Mouse (Mus musculus) CH12.LX (cell line): ENCODE measurements around the gene Sgip1. TPM values are rescaled to one million over a fixed set of nuclear protein-coding genes. Genes with fewer than 3 reads are reported as not detected.

Experiments
- DNase-seq: peaks from one replicate; pipeline ENCODE4 v3.0.0-alpha.2; 2013; ENCODE audit errors: extremely low read depth
- H3K27ac ChIP-seq: 2 replicates; pipeline ENCODE4 v1.5.1; 2012; ENCODE audit warnings: low read depth, mild to moderate bottlenecking, control low read depth, moderate library complexity; ENCODE audit not compliant: insufficient read depth
- H3K27me3 ChIP-seq: replicated peaks from 2 replicates; pipeline ENCODE3; 2012; ENCODE audit warnings: inconsistent platforms
- H3K36me3 ChIP-seq, 2 experiments: replicated peaks in 1 of 2; 2 replicates each; pipeline versions ENCODE3 to v1.6.1; 2012; ENCODE audit warnings: inconsistent platforms in 1 of 2, low read length in 1 of 2, mild to moderate bottlenecking in 1 of 2, mixed read lengths in 1 of 2, moderate library complexity in 1 of 2; ENCODE audit not compliant: control insufficient read depth in 1 of 2, insufficient read depth in 1 of 2
- H3K4me1 ChIP-seq, 2 experiments: 2 replicates each; pipeline ENCODE4 v1.6.1; 2012; ENCODE audit warnings: inconsistent platforms in 1 of 2, moderate library complexity in 1 of 2; ENCODE audit not compliant: insufficient read depth in 2 of 2, control insufficient read depth in 1 of 2
- H3K4me2 ChIP-seq: 2 replicates; pipeline ENCODE4 v1.6.1; 2012; ENCODE audit warnings: low read depth, mild to moderate bottlenecking, control low read depth; ENCODE audit not compliant: poor library complexity, insufficient read depth, severe bottlenecking
- H3K4me3 ChIP-seq, 3 experiments: fragments of 150-350 bp in 1 of 3; sonication (generic) in 1 of 3; replicated peaks in 1 of 3; 2 replicates each; pipeline versions ENCODE3 to v1.5.1; 2011 to 2012; ENCODE audit warnings: low read depth in 2 of 3, low read length in 2 of 3, mild to moderate bottlenecking in 2 of 3, moderate library complexity in 2 of 3, control low read depth in 1 of 3, improper control_type of control experiment in 1 of 3, inconsistent platforms in 1 of 3, mixed read lengths in 1 of 3; ENCODE audit not compliant: poor library complexity in 1 of 3
- H3K79me2 ChIP-seq: replicated peaks from 2 replicates; pipeline ENCODE4 v1.6.1; 2012; ENCODE audit warnings: mild to moderate bottlenecking, moderate library complexity; ENCODE audit not compliant: control insufficient read depth, poor library complexity, insufficient read depth, severe bottlenecking; ENCODE audit errors: extremely low read depth
- H3K9ac ChIP-seq: 2 replicates; pipeline ENCODE4 v1.6.1; 2012; ENCODE audit warnings: low read depth, mild to moderate bottlenecking, control low read depth, moderate library complexity; ENCODE audit not compliant: insufficient read depth
- H3K9me3 ChIP-seq: replicated peaks from 2 replicates; pipeline ENCODE3; 2012; ENCODE audit warnings: low read length, inconsistent platforms, mixed read lengths
- BHLHE40 ChIP-seq: IDR thresholded peaks from 2 replicates; pipeline ENCODE4 v1.6.1; 2011; ENCODE audit warnings: mild to moderate bottlenecking, low read depth, low read length, improper control_type of control experiment
- CHD1 ChIP-seq: IDR thresholded peaks from 2 replicates; pipeline ENCODE4 v1.6.1; 2012; ENCODE audit warnings: low read depth, low read length, improper control_type of control experiment, inconsistent platforms
- CHD2 ChIP-seq: IDR thresholded peaks from 2 replicates; pipeline ENCODE4 v1.6.1; 2011; ENCODE audit warnings: low read length, improper control_type of control experiment
- ELF1 ChIP-seq: IDR thresholded peaks from 2 replicates; pipeline ENCODE4 v1.6.1; 2014; ENCODE audit warnings: low read depth, mild to moderate bottlenecking, inconsistent platforms, low read length, improper control_type of control experiment
- ETS1 ChIP-seq: conservative IDR thresholded peaks from 2 replicates; pipeline ENCODE4 v1.6.1; 2012; ENCODE audit warnings: low read depth, mild to moderate bottlenecking, inconsistent platforms, low read length, improper control_type of control experiment, moderate library complexity
- GABPA ChIP-seq: IDR thresholded peaks from 2 replicates; pipeline ENCODE4 v1.6.1; 2012; ENCODE audit warnings: low read depth, low read length, improper control_type of control experiment, inconsistent platforms; ENCODE audit not compliant: insufficient replicate concordance
- IRF4 ChIP-seq: IDR thresholded peaks from 2 replicates; pipeline ENCODE4 v1.6.1; 2014; ENCODE audit warnings: low read depth, mild to moderate bottlenecking, inconsistent platforms, low read length, improper control_type of control experiment
- JUN ChIP-seq: IDR thresholded peaks from 2 replicates; pipeline ENCODE4 v1.6.1; 2011; ENCODE audit warnings: low read depth, mild to moderate bottlenecking, low read length, improper control_type of control experiment, moderate library complexity; ENCODE audit not compliant: insufficient read depth
- MAFK ChIP-seq: IDR thresholded peaks from 2 replicates; pipeline ENCODE4 v1.6.1; 2011; ENCODE audit warnings: low read length, improper control_type of control experiment; ENCODE audit not compliant: insufficient replicate concordance
- MAZ ChIP-seq: IDR thresholded peaks from 2 replicates; pipeline ENCODE4 v1.6.1; 2012; ENCODE audit warnings: low read depth, mild to moderate bottlenecking, inconsistent platforms, low read length, improper control_type of control experiment, moderate library complexity
- MXI1 ChIP-seq: IDR thresholded peaks from 2 replicates; pipeline ENCODE4 v1.6.1; 2011; ENCODE audit warnings: mild to moderate bottlenecking, low read depth, low read length, improper control_type of control experiment
- MYC ChIP-seq: IDR thresholded peaks from 2 replicates; pipeline ENCODE4 v1.6.1; 2011; ENCODE audit warnings: low read depth, mild to moderate bottlenecking, improper control_type of control experiment, low read length
- PAX5 ChIP-seq: IDR thresholded peaks from 2 replicates; pipeline ENCODE4 v1.6.1; 2012; ENCODE audit warnings: low read length, inconsistent platforms, mixed read lengths
- POLR2A ChIP-seq: IDR thresholded peaks from 2 replicates; pipeline ENCODE4 v1.6.1; 2011; ENCODE audit warnings: low read depth, mild to moderate bottlenecking, improper control_type of control experiment, low read length
- RCOR1 ChIP-seq: conservative IDR thresholded peaks from 2 replicates; pipeline ENCODE4 v1.6.1; 2012; ENCODE audit warnings: low read depth, mild to moderate bottlenecking, inconsistent platforms, low read length, improper control_type of control experiment
- SIN3A ChIP-seq: IDR thresholded peaks from 2 replicates; pipeline ENCODE4 v1.6.1; 2012; ENCODE audit warnings: low read length, improper control_type of control experiment, inconsistent platforms
- TCF12 ChIP-seq: IDR thresholded peaks from 2 replicates; pipeline ENCODE4 v1.6.1; 2014; ENCODE audit warnings: low read depth, mild to moderate bottlenecking, inconsistent platforms, low read length, improper control_type of control experiment
- USF1 ChIP-seq: IDR thresholded peaks from 2 replicates; pipeline ENCODE4 v1.6.1; 2014; ENCODE audit warnings: low read depth, mild to moderate bottlenecking, inconsistent platforms, low read length, improper control_type of control experiment
- USF2 ChIP-seq: conservative IDR thresholded peaks from 2 replicates; pipeline ENCODE4 v1.6.1; 2011; ENCODE audit warnings: low read depth, low read length, improper control_type of control experiment
- ZC3H11A ChIP-seq: IDR thresholded peaks from 2 replicates; pipeline ENCODE4 v1.6.1; 2012; ENCODE audit warnings: low read depth, mild to moderate bottlenecking, inconsistent platforms, low read length, improper control_type of control experiment
- ZMIZ1 ChIP-seq: IDR thresholded peaks from 2 replicates; pipeline ENCODE4 v1.6.1; 2012; ENCODE audit warnings: low read depth, mild to moderate bottlenecking, inconsistent platforms, low read length, improper control_type of control experiment
- dilution Hi-C: fragments of 300-500 bp; cut with MboI; formaldehyde crosslinking; loops from 2 replicates; pipeline ENCODE4 v1.14.3; 2020; ENCODE audit warnings: low sequenced_read_pairs; ENCODE audit not compliant: extremely low pct_unique_long_range_greater_than_20kb, extremely low pct_ligation_motif_present
- in situ Hi-C: fragments of 300-500 bp; cut with MboI; formaldehyde crosslinking; loops from 3 replicates; pipeline ENCODE4 v1.14.3; 2019; ENCODE audit warnings: low sequenced_read_pairs, low pct_ligation_motif_present, low pct_unique_long_range_greater_than_20kb, mixed read lengths
- polyA plus RNA-seq: library from polyadenylated mRNA; unstranded; fragments of >175 nt; gene quantifications from 2 replicates; pipeline ENCODE4 v1.2.1, GENCODE M21; 2012; ENCODE audit warnings: low read depth; ENCODE audit not compliant: insufficient read length
- total RNA-seq, 2 experiments: library from RNA; depleted of rRNA; stranded (reverse); fragments of 300-350 nt in 1 of 2; fragments of >200 nt in 1 of 2; gene quantifications; 2 replicates each; pipeline ENCODE4 v1.2.3; 2012 to 2014

The Sgip1 gene
- total and polyA plus RNA-seq, 3 experiments: 0.07 to 0.39 (median 0.21) TPM

DNA sequence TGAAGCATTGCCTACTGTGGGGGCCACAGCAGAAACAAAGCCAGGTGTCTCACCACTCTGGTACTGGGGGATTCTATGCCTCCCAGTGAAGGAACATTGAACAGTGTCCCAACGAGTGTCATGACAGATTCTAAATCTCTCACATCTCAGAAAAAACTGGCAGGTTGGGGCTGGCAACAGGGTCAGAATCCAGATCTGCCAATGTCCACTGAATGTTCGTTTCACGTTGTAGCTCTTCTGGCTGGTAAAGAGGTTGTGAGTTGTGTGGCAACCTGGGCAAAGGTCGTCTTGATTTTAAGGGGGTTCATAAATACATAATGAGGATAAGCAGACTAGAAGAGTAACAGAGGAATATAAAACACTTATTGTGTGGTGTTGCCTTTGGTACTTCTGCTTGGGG, 68.2 kb downstream of the Sgip1 start:
- dilution Hi-C loops (no loop called here), in situ Hi-C loops (no loop called here)
- no peak for DNase-seq

DNA sequence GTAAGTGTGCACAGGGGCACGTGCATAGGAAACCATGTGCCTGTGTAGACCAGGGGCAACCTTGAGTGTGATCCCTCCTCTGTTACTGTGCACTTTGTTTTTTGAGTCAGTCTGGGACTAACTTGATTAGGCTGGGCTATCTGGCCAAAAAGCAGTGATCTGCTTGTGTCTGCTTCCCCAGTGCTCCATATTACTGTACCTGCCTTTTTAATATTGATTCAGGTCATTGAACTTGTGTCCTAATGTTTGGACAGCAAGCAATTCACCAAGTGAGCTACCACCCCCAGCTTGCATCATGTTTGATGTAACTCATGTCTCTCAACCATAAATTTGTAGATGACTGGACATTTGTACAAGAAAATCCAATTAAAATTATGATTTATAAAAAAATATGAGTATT, 69.2 kb downstream of the Sgip1 start:
- Histone ChIP-seq H3K27me3 (no peaks in the 10 kb centered on the region), H3K36me3 (no peaks in the 10 kb centered on the region)

More for the DNA sequence above, 68.2 kb downstream of the Sgip1 start:
- TF ChIP-seq MAFK: no peak
- TF ChIP-seq ELF1: no peak
- no peak for TF ChIP-seq PAX5
- TF ChIP-seq USF1: no peak
- TF ChIP-seq ZC3H11A: no peak
- no peak for TF ChIP-seq SIN3A
- TF ChIP-seq RCOR1: no peak
- TF ChIP-seq, all 38 proteins: peak for 0
- no peaks in the 10 kb centered on the region for H3K9me3 ChIP-seq
- H3K36me3 ChIP-seq: no peaks in the 10 kb centered on the region
- no peaks in the 10 kb centered on the region for H3K79me2 ChIP-seq
- no peak overlapping the region for H3K4me2 ChIP-seq
- H3K4me3 ChIP-seq: no peak overlapping the region
- peaks cover 16 to 75% of the 10 kb centered on the region in 2 experiments for H3K4me1 ChIP-seq
- H3K27me3 ChIP-seq: no peaks in the 10 kb centered on the region
- H3K9ac ChIP-seq: no peak overlapping the region
- H3K27ac ChIP-seq: no peak overlapping the region

More for the DNA sequence above, 69.2 kb downstream of the Sgip1 start:
- dilution Hi-C loops (no loop called here), in situ Hi-C loops (no loop called here)
- Histone ChIP-seq H3K79me2 (no peaks in the 10 kb centered on the region), H3K4me3 (no peak overlapping the region), H3K9me3 (no peaks in the 10 kb centered on the region), H3K4me1 (peaks cover 12 to 65% of the 10 kb centered on the region in 2 experiments), H3K4me2 (no peak overlapping the region), H3K9ac (no peak overlapping the region), H3K27ac (no peak overlapping the region)
- DNase-seq: no peak
- TF ChIP-seq JUN (no peak), MAZ (no peak), MXI1 (no peak), ZMIZ1 (no peak), IRF4 (no peak), USF2 (no peak), SIN3A (no peak), BHLHE40 (no peak), RCOR1 (no peak), GABPA (no peak), CHD1 (no peak), CHD2 (no peak), ETS1 (no peak), MAFK (no peak), POLR2A (no peak), MYC (no peak), TCF12 (no peak)
